Mouse (Mus musculus) brain, embryonic 14.5 days (tissue): ENCODE results near the gene Kazn. TPM values are rescaled to one million over a fixed set of nuclear protein-coding genes. Genes with fewer than 3 reads are reported as not detected.

Experiments
- DNase-seq: peaks from one replicate; pipeline ENCODE4 v3.0.0-alpha.2; 2011; ENCODE audit warnings: low read depth
- CTCF ChIP-seq: fragments of 200-500 bp; IDR thresholded peaks from 2 replicates; pipeline ENCODE4 v1.5.1; 2012; ENCODE audit warnings: inconsistent platforms, mild to moderate bottlenecking, moderate library complexity, borderline replicate concordance; ENCODE audit not compliant: insufficient read depth, insufficient read length; ENCODE audit errors: extremely low read depth
- POLR2A ChIP-seq: fragments of 200-500 bp; IDR thresholded peaks from 2 replicates; pipeline ENCODE4 v1.6.1; 2012; ENCODE audit warnings: mild to moderate bottlenecking, inconsistent platforms, borderline replicate concordance; ENCODE audit not compliant: poor library complexity, insufficient read depth, insufficient read length, severe bottlenecking; ENCODE audit errors: extremely low read depth
- polyA plus RNA-seq: library from polyadenylated mRNA; depleted of rRNA; stranded (reverse); fragments of >200 nt; gene quantifications from 2 replicates; pipeline ENCODE4 v1.2.3, GENCODE M21; 2012

Gene Kazn
- polyA plus RNA-seq, 1 experiment, result 61.2 TPM

GRCm38 (mm10) chr4:142258730-142259129 is 19.5 kb upstream of the Kazn start:
- no peak for DNase-seq

GRCm38 (mm10) chr4:142254088-142254487 is 14.9 kb upstream of the Kazn start:
- TF ChIP-seq POLR2A, result no peak
- peak; percentile 57 for TF ChIP-seq CTCF
- peak; percentile 45 for DNase-seq

More at GRCm38 (mm10) chr4:142258730-142259129, 19.5 kb upstream of the Kazn start:
- no peak for TF ChIP-seq CTCF
- TF ChIP-seq POLR2A, result no peak

GRCm38 (mm10) chr4:142251471-142252354 is 12.5 kb upstream of the Kazn start:
- no peak for TF ChIP-seq POLR2A
- no peak for TF ChIP-seq CTCF
- peak; percentile 30 for DNase-seq

GRCm38 (mm10) chr4:142250054-142250453 is 10.9 kb upstream of the Kazn start:
- TF ChIP-seq POLR2A, result no peak
- TF ChIP-seq CTCF, result no peak
- no peak for DNase-seq

GRCm38 (mm10) chr4:142249401-142249800 is 10.2 kb upstream of the Kazn start:
- TF ChIP-seq CTCF (peak; percentile 80), POLR2A (no peak)
- DNase-seq, result peak; percentile 68

GRCm38 (mm10) chr4:142248426-142248825 is 9.2 kb upstream of the Kazn start:
- TF ChIP-seq CTCF, result peak; percentile 98
- TF ChIP-seq POLR2A, result no peak
- peak; percentile 83 for DNase-seq

- no peak for TF ChIP-seq CTCF
- DNase-seq, result peak; percentile 26
These were observed 7.5 kb upstream of the Kazn start for GRCm38 (mm10) chr4:142246698-142247097.

GRCm38 (mm10) chr4:142244641-142245040 is 5.4 kb upstream of the Kazn start:
- DNase-seq, result no peak
- TF ChIP-seq CTCF (no peak), POLR2A (no peak)

- DNase-seq, result no peak
- no peak for TF ChIP-seq CTCF
- no peak for TF ChIP-seq POLR2A
These were observed 3.7 kb upstream of the Kazn start for GRCm38 (mm10) chr4:142242750-142243383.

- no peak for DNase-seq
- no peak for TF ChIP-seq CTCF
- TF ChIP-seq POLR2A, result no peak
These were observed 3.0 kb upstream of the Kazn start for GRCm38 (mm10) chr4:142242164-142242563.

- no peak for DNase-seq
- TF ChIP-seq POLR2A, result no peak
- no peak for TF ChIP-seq CTCF
These were observed 1.7 kb upstream of the Kazn start for GRCm38 (mm10) chr4:142240874-142241273.
